Mouse (Mus musculus) megakaryocyte, adult 5-6 weeks (primary cell): ENCODE data around the gene Kbtbd4. TPM values are rescaled to one million over a fixed set of nuclear protein-coding genes. Genes with fewer than 3 reads are reported as not detected.
A peak's percentile ranks its signal among the peaks of the same experiment; 100 is the strongest.

ENCODE experiments used
- ATAC-seq: 2 replicates; pipeline ENCODE4 v1.8.0; 2016; ENCODE audit warnings: mild to moderate bottlenecking, inconsistent platforms; ENCODE audit not compliant: poor library complexity, severe bottlenecking
- total RNA-seq, 2 experiments: library from RNA; stranded (forward) in 1 of 2; stranded (reverse) in 1 of 2; fragments of 153-499, 151-499 nt in 1 of 2; fragments of 221-1000, 200-1000 nt in 1 of 2; gene quantifications; 2 replicates each; pipeline versions ENCODE4 v1.2.3 to v1.2.4; 2015 to 2017

Gene Kbtbd4
- total RNA-seq, 2 experiments from 2014 or later, result 9.1 to 9.3 TPM

- ATAC-seq, result no peak
Observed at GRCm38 (mm10) chr2:90903398-90903797, 1.1 kb upstream of the Kbtbd4 start.

DNA sequence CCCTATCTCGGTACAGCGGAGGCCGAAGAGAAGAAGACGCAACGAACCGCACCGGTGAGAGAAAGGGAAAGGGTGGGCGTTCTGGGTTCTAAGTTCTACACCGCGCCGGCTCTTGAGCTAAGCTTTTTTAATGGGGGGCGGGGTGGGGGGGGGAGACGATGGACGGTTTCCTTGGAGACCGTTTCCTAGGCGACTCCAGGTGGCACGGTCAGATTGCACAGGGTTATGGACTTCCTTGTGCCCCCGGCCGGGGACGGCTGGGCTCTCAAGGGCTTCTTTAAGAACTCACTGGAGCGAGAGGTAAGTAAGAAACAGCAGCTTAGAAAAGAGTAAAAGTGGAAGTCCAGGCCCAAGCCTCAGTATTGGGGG, 300 bp downstream of the Kbtbd4 start:
- ATAC-seq, result peak; percentile 23; the same call in 1 of the 2 replicates

DNA sequence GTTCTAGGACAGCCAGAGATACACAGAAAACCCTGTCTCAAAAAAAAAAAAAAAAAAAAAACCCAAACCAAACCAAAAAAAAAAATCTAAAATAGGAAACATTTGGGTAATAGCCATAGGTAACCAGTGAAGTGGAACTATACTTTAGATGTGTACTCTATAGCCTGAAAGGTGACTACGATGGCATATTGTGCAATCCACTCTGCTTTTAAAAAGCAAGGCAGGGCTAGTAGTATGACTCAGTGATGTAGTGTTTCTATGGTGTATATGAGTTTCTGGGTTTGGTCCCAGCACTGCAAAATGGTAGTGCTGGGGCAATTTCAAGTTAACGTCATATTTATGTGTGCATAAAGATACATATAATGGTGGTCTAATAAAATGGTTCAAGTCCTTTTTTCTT, 2.2 kb downstream of the Kbtbd4 start:
- ATAC-seq, result no peak

DNA sequence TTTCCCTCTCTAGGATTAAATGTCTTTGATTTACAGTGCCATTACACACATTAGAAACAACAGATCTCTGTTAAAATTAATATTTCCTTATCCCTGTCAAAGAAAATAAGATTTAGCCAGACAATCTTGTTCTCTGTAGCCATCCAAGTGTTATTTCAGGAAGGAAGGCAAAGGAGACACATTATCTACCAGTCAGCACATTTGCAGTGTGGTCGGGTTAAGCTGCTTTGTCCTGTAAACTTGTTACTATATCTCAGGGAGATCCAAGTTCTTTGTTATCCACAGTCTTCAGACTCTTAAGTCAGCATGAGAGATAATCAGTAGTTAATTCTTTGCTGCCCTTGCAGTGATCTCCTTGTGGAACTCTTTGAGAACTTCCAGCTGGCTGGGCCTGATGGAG, 6.3 kb downstream of the Kbtbd4 start:
- no peak for ATAC-seq

- no peak for ATAC-seq
Observed at GRCm38 (mm10) chr2:90911668-90912067, 7.1 kb downstream of the Kbtbd4 start.

DNA sequence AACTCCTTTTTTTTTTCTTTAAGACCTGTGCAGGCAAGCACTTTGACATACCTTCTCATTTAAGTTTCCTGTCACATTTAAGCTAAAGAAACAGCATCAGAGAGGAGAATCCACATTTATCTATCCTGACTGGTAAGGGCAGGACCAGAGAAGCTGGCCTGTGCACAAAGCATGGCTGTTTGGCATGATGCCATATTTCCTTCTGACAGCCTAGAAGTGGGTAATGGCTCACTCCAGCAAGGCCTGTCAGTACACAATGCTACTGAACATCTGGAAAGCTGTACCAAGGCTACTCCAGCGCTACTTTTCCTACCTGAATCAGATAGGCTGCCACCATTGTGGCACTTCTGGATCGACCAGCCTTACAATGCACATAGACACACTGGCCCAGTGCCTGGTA, 9.1 kb downstream of the Kbtbd4 start:
- no peak for ATAC-seq

DNA sequence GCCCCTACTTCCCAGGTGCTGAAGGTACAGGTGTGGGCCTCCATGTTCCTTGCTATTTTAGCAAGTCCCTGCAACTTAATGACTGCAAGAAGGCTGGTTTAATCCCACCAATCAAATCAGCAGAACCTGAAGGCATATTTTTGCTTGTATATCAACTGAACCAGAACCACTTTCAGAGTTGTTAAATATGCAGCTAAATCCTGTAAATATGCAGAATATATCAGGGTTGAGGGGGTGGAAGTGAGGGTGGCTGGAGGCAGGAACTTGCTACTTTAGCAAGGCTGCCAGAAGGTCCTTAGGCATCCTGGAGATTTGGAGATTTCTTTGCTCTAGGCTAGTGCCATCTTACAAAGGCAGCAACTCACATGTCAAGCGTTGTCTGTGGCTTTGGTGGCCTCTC, 11.0 kb downstream of the Kbtbd4 start:
- no peak for ATAC-seq

DNA sequence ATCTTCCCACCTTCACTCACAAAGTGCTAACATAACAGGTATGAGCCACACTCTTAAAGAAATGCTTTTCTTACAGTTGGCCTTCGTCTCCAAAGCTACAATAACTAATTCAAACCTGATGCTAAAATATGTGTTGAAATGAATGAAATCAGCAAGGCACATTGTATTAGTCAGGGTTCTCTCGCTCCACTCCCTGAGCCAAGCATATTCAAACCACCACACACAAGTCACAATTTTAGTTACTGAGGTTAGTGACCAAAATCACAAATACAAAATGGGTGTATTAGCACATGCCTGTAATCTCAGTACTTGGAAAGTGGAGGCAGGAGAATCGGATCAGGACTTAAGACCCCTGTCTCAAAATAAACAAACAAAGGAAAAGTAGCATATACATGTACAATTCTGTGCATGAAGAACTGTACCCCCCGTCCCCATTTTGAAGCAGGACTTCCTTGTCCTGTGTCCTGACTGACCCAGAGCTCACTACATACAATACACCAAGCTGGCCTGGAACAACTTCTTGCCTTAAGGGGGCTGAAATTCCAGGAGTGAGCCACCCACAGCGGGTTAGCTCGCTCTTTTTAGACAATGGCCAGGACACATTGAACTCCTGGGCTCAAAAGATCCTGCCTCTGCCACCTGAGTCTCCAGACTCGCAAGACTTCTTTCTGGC, 12.2 kb downstream of the Kbtbd4 start:
- no peak; the same call in 1 of the 2 replicates for ATAC-seq

GRCm38 (mm10) chr2:90917233-90917998, 12.9 kb downstream of the Kbtbd4 start:
- peak; percentile 84 for ATAC-seq

- peak; percentile 59; the same call in 1 of the 2 replicates for ATAC-seq
Observed at GRCm38 (mm10) chr2:90917999-90918698, 13.6 kb downstream of the Kbtbd4 start.

DNA sequence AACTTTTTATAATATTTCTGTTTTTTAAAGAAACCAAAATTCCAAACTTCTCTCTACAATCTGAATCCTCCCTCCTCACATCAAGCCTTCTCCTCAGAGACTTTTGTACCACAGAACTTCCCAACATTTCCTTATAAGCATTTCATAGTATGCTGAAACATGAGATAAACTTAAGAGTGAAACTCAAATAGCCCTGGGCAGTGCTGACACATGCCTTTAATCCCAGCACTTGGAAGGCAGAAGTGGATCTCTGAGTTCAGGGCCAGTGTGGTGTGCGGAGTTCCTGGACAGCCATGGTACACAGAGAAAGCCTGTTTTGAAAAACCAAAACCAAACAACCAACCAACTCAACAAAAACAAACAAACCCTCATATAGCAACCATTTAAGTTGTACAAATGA, 16.6 kb downstream of the Kbtbd4 start:
- ATAC-seq, result no peak

DNA sequence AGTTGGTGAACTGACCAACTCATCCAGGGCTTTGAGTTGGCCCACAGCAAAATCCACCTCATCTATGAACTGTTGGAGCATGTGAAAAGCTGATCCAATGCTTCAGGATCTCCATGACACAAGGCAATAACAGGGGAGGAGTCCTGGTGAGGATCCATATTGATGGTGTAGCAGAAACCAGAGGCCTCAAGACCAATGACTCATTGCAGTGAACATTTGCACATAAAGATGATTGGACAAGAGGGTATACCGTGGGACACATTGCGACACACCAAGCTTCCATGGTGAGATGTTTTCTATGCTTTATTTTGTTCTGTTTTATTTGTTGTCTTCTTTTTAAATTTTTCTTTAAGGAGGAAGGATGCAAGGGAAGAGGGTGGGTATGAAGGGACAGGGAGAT, 18.1 kb downstream of the Kbtbd4 start:
- no peak for ATAC-seq

DNA sequence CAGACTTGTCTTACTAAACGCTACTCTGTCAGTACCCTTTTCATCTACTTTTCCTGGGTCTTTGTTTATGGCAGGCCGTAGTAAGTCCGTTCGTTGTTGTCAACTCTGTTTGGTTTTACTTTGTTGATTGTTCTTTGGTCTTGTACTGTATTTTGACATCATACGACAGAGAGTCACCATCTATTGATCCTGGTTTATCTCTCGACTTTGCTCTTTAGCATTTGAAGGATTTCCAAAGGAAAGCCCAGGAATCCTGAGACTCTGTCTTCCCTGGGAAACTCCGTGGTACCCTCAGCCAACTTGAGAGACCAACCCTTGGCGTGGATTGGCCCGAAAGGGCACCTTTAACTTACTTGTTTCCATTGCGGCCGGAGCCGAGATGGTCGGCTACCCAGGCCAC, 24.0 kb downstream of the Kbtbd4 start:
- ATAC-seq, result no peak

DNA sequence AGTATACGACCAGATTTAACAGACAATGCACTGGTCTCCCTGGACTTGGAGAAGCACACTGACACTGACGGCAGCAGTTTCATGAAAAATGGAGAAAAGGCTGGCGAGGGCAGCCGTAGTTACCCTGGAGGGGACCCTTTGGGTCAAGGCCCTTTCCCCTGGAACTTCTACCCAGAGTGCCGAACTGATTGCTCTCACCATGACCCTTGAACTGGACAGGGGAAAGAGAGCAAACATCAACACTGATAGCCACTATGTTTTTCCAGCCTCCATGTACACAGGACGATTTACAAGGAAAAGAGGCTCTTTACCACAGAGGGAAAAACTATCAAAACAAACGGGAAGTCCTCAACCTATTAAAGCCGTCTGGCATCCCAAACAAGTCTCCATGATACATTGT, 27.3 kb downstream of the Kbtbd4 start:
- no peak for ATAC-seq

GRCm38 (mm10) chr2:90932273-90932672, 27.7 kb downstream of the Kbtbd4 start:
- ATAC-seq, result no peak

DNA sequence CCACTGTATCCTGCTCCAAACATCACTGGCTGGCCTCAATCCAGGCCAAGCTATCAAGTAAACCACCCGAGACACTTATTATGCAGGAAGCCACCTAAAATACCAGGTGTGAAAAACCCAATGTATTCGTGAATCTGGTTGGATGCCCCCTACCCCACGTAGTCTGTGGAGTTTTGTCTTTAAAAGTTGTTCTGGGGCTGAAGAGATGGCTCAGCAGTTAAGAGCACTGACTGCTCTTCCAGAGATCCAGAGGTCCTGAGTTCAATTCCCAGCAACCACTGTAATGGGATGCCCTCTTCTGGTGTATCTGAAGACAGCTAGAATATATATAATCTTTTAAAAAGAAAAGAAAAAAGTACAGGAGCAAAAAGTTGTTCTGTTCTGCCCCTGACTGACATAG, 33.8 kb downstream of the Kbtbd4 start:
- ATAC-seq, result no peak

- peak; percentile 40 for ATAC-seq
Observed at GRCm38 (mm10) chr2:90939750-90940149, 35.2 kb downstream of the Kbtbd4 start.

DNA sequence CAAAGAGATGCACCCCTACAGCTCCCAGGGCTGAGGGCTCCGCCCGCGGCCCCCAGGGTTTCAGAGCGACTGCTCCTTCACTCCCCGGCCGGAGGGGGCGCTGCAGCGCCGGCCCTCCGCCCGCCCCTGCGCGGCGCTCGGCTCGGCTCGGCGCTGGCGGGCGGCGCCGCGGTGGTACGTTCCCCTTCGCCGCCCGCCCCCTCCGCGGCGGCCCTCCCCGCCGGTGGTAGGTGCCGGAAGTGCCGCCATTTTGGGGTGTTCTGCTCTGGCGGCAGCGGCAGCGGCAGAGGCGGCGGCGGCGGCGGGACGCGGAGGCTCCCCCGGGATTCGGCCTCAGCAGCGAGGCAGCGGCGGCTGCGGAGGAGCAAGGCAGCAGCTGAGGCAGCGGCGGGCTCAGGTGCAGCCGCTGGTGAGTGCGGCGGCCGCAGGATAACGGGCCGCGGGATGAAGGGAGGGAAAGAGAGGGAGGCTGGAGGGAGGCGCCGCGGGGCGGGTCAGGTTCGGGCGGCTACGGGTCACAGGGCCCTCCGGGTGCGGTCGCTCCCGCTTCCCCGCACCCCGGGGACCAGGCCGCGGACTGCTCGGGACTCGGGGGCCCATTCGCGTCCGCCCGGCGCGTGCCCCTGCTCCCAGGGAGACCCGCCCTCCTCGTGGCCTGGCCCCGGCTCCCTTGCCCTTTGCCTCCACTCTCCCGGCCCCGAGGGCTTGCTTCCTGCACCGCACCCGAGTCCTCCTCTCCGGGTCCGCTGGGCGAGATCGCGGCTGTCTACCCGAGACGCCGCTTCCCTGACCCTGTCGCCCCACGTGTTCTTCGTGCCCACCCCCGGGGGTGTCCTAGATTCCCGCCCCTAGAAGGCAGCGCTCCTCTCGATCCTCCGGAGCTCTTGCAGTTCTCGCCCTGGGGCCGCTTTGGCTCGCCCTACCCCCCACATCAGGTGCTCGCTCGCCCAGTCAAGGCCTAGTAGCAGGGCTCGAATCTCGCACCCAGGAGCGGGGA, 36.0 kb downstream of the Kbtbd4 start, which contains the start of gene Celf1:
Celf1 (plus strand) TSS at position 150 of the 997 bp plus-strand sequence.
- peak; percentile 93 for ATAC-seq

- ATAC-seq, result no peak
Observed at GRCm38 (mm10) chr2:90941744-90942143, 37.2 kb downstream of the Kbtbd4 start.

DNA sequence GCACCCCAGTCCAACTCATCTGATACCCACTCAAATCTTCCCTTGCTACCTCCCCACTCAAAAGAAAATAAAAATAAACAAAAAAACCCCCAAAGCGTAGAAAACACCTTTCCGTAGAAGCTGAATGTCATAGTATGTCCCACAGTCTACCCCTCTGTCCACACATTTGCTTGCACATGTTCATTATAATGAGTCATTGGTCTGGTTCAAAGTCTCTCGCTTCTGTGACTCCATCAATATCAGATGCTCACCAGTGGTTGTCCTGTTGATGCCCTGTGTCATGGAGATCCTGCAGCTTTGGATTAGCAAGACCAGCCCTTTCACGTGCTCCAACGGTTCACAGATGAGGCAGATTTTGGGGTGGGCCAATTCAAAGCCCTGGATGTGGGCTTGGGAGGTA, 45.6 kb downstream of the Kbtbd4 start:
- ATAC-seq, result no peak
